Mouse (Mus musculus) MEL (cell line): ENCODE results near the gene Ikzf1.

Experiments
- ELF1 ChIP-seq: IDR thresholded peaks from 2 replicates; pipeline ENCODE4 v1.6.1; 2014; ENCODE audit warnings: low read depth, mild to moderate bottlenecking, inconsistent platforms, low read length, improper control_type of control experiment, moderate library complexity
- GATA1 ChIP-seq: IDR thresholded peaks from 2 replicates; pipeline ENCODE4 v1.6.1; 2011; ENCODE audit warnings: low read depth, low read length, improper control_type of control experiment
- KAT2A ChIP-seq: conservative IDR thresholded peaks from 2 replicates; pipeline ENCODE4 v1.6.1; 2012; ENCODE audit warnings: low read depth, low read length, improper control_type of control experiment, inconsistent platforms
- MAX ChIP-seq: IDR thresholded peaks from 2 replicates; pipeline ENCODE4 v1.6.1; 2011; ENCODE audit warnings: low read length, improper control_type of control experiment
- POLR2A ChIP-seq, 2 experiments: IDR thresholded peaks; 2 replicates each; pipeline ENCODE4 v1.6.1; 2011 to 2012; ENCODE audit warnings: low read length in 2 of 2, mild to moderate bottlenecking in 2 of 2, control low read depth in 1 of 2, improper control_type of control experiment in 1 of 2, low read depth in 1 of 2, moderate library complexity in 1 of 2; ENCODE audit not compliant: control insufficient read depth in 1 of 2, insufficient read depth in 1 of 2, poor library complexity in 1 of 2
- RCOR1 ChIP-seq: IDR thresholded peaks from 2 replicates; pipeline ENCODE4 v1.6.1; 2012; ENCODE audit warnings: low read depth, mild to moderate bottlenecking, inconsistent platforms, low read length, improper control_type of control experiment

GRCm38 (mm10) chr11:11776071-11776821, 91.4 kb downstream of the Ikzf1 start:
- TF ChIP-seq POLR2A (IDR thresholded peaks at IDR 0.05; ENCODE audit: control insufficient read depth in 1 of 2, insufficient read depth in 1 of 2, low read depth in 1 of 2, low read length in 2 of 2, poor library complexity in 1 of 2): no peak
- no peak for TF ChIP-seq KAT2A
- no peak for TF ChIP-seq MAX
- no peak for TF ChIP-seq RCOR1
- TF ChIP-seq ELF1: no peak
- TF ChIP-seq GATA1: no peak
